8 mouse cellular contexts compared by ENCODE assay signal in genomic region chr2:18698663-18699385, GRCm38 (mm10). TPM values are rescaled to one million over a fixed set of nuclear protein-coding genes. Genes with fewer than 3 reads are reported as not detected.
DNase-seq lines count a peak whose midpoint lies in the region; ATAC-seq and TF ChIP-seq lines count a peak whose summit lies in the region.

No protein-coding gene starts in this region.

- no peaks in the 10 kb centered on the region for H3K4me1 ChIP-seq in forebrain, postnatal 0 days (ENCODE audit: insufficient read depth)
- H3K4me1 ChIP-seq in midbrain, embryonic 16.5 days (ENCODE audit: control insufficient read depth, insufficient read depth, low read length) = peaks cover 5% of the 10 kb centered on the region; the same call in 1 of the 2 replicates

- H3K4me2 ChIP-seq in forebrain, postnatal 0 days (ENCODE audit: low read depth) = no peak overlapping the region
- H3K4me2 ChIP-seq in midbrain, embryonic 16.5 days (ENCODE audit: low read length) = no peak overlapping the region

- no peaks in the 10 kb centered on the region for H3K36me3 ChIP-seq in forebrain, postnatal 0 days (ENCODE audit: insufficient read depth)
- no peaks in the 10 kb centered on the region for H3K36me3 ChIP-seq in midbrain, embryonic 16.5 days (ENCODE audit: control insufficient read depth, insufficient read depth, low read length)

- H3K9ac ChIP-seq in forebrain, postnatal 0 days = no peak overlapping the region
- H3K9ac ChIP-seq in midbrain, embryonic 16.5 days (ENCODE audit: low read depth, low read length) = no peak overlapping the region

- no peaks in the 10 kb centered on the region for H3K9me3 ChIP-seq in forebrain, postnatal 0 days (ENCODE audit: low read length)
- no peaks in the 10 kb centered on the region for H3K9me3 ChIP-seq in midbrain, embryonic 16.5 days (replicated peaks; ENCODE audit: control insufficient read depth, low read length, poor library complexity, severe bottlenecking)

- TF ChIP-seq CTCF in forebrain, postnatal 0 days (IDR thresholded peaks at IDR 0.05; ENCODE audit: low read depth) = no peak

- WGBS in forebrain, postnatal 0 days = under 1% methylated on average over 56 of the region's 56 CpGs
- WGBS in midbrain, embryonic 16.5 days = under 1% methylated on average over 56 of the region's 56 CpGs

- H3K4me3 ChIP-seq in forebrain, postnatal 0 days (ENCODE audit: low read depth, low read length) = no peak overlapping the region; the same call in 1 of the 2 replicates
- no peak overlapping the region for H3K4me3 ChIP-seq in midbrain, embryonic 16.5 days (ENCODE audit: low read depth, low read length)

- peaks cover 70% of the 10 kb centered on the region for H3K27me3 ChIP-seq in forebrain, postnatal 0 days (ENCODE audit: insufficient read depth, low read length)
- H3K27me3 ChIP-seq in midbrain, embryonic 16.5 days (ENCODE audit: control insufficient read depth, insufficient read depth, low read depth, low read length) = peaks cover 23% of the 10 kb centered on the region

- DNase-seq in adrenal gland, adult 2 months = peak; percentile 15
- DNase-seq in adrenal gland, postnatal 10 days = no peak
- peak; percentile 15 for DNase-seq in right cerebral cortex, adult 18-20 months
- no peak for DNase-seq in right cerebral cortex, postnatal 36 days (ENCODE audit: low spot score in 2 of 2)
- DNase-seq in forebrain, postnatal 0 days = peak; percentile 45
- peak; percentile 35 to 55 for DNase-seq in kidney, postnatal 4 days
- DNase-seq in layer of hippocampus, postnatal 36 days = no peak

- H3K27ac ChIP-seq in forebrain, postnatal 0 days (ENCODE audit: low read depth, low read length) = no peak overlapping the region
- no peak overlapping the region for H3K27ac ChIP-seq in midbrain, embryonic 16.5 days (ENCODE audit: low read length)

- 0 out of 2 replicates have a peak, but pooled peaks have one; percentile 21 for ATAC-seq in forebrain, postnatal 0 days
- ATAC-seq in midbrain, embryonic 16.5 days = peak; percentile 18; the same call in 1 of the 2 replicates

RNA-seq across cellular contexts. Expression of gene Spag6, which starts 5.0 kb away (rescaled TPM):
- under 1 TPM; 0.10 to 0.29 TPM for total RNA-seq in adrenal gland, adult 2 months (2021)
- polyA plus RNA-seq in adrenal gland, adult 2 months (2012; rRNA removed) = 1.9 TPM in 1 of 2 replicates, not detected in the other
- 1 to 10 TPM in 1 of 2 experiments, under 1 TPM in 1; 0.69 to 1.3 TPM for total RNA-seq in adrenal gland, postnatal 10 days (2021)
- total RNA-seq in forebrain, postnatal 0 days (2014; rRNA removed) = not detected in 2 replicates
- polyA plus RNA-seq in forebrain, postnatal 0 days (2015; fragmentation: Nextera tagmentation; extraction: Ambion mirVana) = 0.06 and 0.21 TPM in 2 replicates
- polyA plus RNA-seq in midbrain, embryonic 16.5 days (2015; fragmentation: Nextera tagmentation; extraction: Ambion mirVana) = 0.10 TPM in 1 of 2 replicates, not detected in the other
- 1 to 10 TPM; 3.0 to 5.3 TPM for total RNA-seq in layer of hippocampus, postnatal 36 days (2021)

RNA-seq across cellular contexts. Expression of gene Bmi1, which starts 22.0 kb away (rescaled TPM):
- total RNA-seq in adrenal gland, adult 2 months (2021) = 10 to 100 TPM; 63.2 to 86.4 TPM
- polyA plus RNA-seq in adrenal gland, adult 2 months (2012; rRNA removed) = 7.8 and 11.8 TPM in 2 replicates
- 10 to 100 TPM; 38.9 to 48.8 TPM for total RNA-seq in adrenal gland, postnatal 10 days (2021)
- total RNA-seq in forebrain, postnatal 0 days (2014; rRNA removed) = 92.2 and 94.7 TPM in 2 replicates
- 17.4 and 21.4 TPM in 2 replicates for polyA plus RNA-seq in forebrain, postnatal 0 days (2015; fragmentation: Nextera tagmentation; extraction: Ambion mirVana)
- 19.4 and 21.0 TPM in 2 replicates for polyA plus RNA-seq in midbrain, embryonic 16.5 days (2015; fragmentation: Nextera tagmentation; extraction: Ambion mirVana)
- total RNA-seq in layer of hippocampus, postnatal 36 days (2021) = 10 to 100 TPM; 58.4 to 67.5 TPM

RNA-seq across cellular contexts. Expression of gene Commd3, which starts 26.6 kb away (rescaled TPM):
- total RNA-seq in adrenal gland, adult 2 months (2021) = 100 to 1,000 TPM; 111 to 133 TPM
- polyA plus RNA-seq in adrenal gland, adult 2 months (2012; rRNA removed) = 123 and 169 TPM in 2 replicates
- 100 to 1,000 TPM; 111 to 122 TPM for total RNA-seq in adrenal gland, postnatal 10 days (2021)
- 164 and 184 TPM in 2 replicates for total RNA-seq in forebrain, postnatal 0 days (2014; rRNA removed)
- 256 and 334 TPM in 2 replicates for polyA plus RNA-seq in forebrain, postnatal 0 days (2015; fragmentation: Nextera tagmentation; extraction: Ambion mirVana)
- 188 and 194 TPM in 2 replicates for polyA plus RNA-seq in midbrain, embryonic 16.5 days (2015; fragmentation: Nextera tagmentation; extraction: Ambion mirVana)
- total RNA-seq in layer of hippocampus, postnatal 36 days (2021) = 100 to 1,000 TPM; 103 to 112 TPM

Comparison
In these comparisons a context has a peak if more than half of its experiments do, and no peak if none do; other contexts are left out.
1. DNase-seq: peak in adrenal gland, adult 2 months (single experiment), right cerebral cortex, adult 18-20 months (single experiment), forebrain, postnatal 0 days (single experiment) and kidney, postnatal 4 days (2 of 2); none in adrenal gland, postnatal 10 days (single experiment), right cerebral cortex, postnatal 36 days (0 of 2) and layer of hippocampus, postnatal 36 days (0 of 2).